Mouse (Mus musculus) skeletal muscle tissue, postnatal 0 days (tissue): ENCODE results near the gene Yipf6. TPM values are rescaled to one million over a fixed set of nuclear protein-coding genes. Genes with fewer than 3 reads are reported as not detected.

ENCODE experiments used
- polyA plus RNA-seq: library from polyadenylated mRNA; unstranded; fragments of >200 nt; fragmentation: Nextera tagmentation; extraction: Ambion mirVana; gene quantifications from 2 replicates; pipeline ENCODE4 v1.2.1, GENCODE M21; 2015

Gene Yipf6
- polyA plus RNA-seq, result 15.3 and 17.2 TPM in 2 replicates

GRCm38 (mm10) chrX:98936101-98936500 lies at the start of gene Yipf6:
TSS of gene Yipf6 (plus strand) at chrX:98936316.

GRCm38 (mm10) chrX:98890406-98891116 lies 45.6 kb upstream of the Yipf6 start, which contains the start of gene Ophn1:
TSS of gene Ophn1 (minus strand) at chrX:98891025.

Other genes starting within 250 kb of the Yipf6 start
- 10.4 and 14.7 TPM in 2 replicates for gene Ophn1, start 45.3 kb upstream of the Yipf6 start, polyA plus RNA-seq
- gene Stard8, start 66.9 kb downstream of the Yipf6 start, polyA plus RNA-seq, result 18.8 and 19.4 TPM in 2 replicates
- 14.4 and 18.7 TPM in 2 replicates for gene Efnb1, start 199.8 kb downstream of the Yipf6 start, polyA plus RNA-seq